Mouse (Mus musculus) stomach, postnatal 0 days (tissue): ENCODE data around the gene Ogdhl.

Experiments
- CTCF ChIP-seq: IDR thresholded peaks from 2 replicates; pipeline ENCODE4 v1.5.1; 2016; ENCODE audit warnings: antibody characterized with exemption, low read depth, mild to moderate bottlenecking, moderate library complexity
- EP300 ChIP-seq: optimal IDR thresholded peaks from 2 replicates; pipeline ENCODE3; 2016; ENCODE audit warnings: antibody characterized with exemption

DNA sequence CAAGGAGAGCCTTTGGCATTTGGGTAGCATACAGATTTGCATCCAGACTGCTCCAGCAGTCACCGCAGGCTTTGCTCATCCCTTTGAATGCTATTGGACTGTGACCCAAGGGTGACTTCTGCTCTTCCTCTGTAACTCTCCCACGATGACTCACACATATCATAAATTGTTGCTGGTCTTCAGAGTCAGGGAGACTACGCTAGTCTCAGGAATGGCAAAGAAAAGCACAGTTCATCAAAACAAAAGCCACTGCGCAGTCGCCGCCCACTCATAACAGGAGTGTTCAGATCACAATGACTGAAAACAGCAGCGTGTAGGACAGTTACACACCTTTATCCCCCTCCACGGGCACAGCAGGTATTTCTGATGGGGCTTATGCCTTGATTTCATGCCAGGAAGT lies 16.9 kb upstream of the Ogdhl start:
- TF ChIP-seq EP300 (no peak), CTCF (no peak)
